Mouse (Mus musculus) embryo, embryonic 10.5 days (tissue): Measurements from ENCODE around the gene Plvap.

Experiments used
- DNase-seq: peaks from one replicate; pipeline ENCODE4 v3.0.0-alpha.2; 2015; ENCODE audit warnings: low spot score

Gene Plvap

DNA sequence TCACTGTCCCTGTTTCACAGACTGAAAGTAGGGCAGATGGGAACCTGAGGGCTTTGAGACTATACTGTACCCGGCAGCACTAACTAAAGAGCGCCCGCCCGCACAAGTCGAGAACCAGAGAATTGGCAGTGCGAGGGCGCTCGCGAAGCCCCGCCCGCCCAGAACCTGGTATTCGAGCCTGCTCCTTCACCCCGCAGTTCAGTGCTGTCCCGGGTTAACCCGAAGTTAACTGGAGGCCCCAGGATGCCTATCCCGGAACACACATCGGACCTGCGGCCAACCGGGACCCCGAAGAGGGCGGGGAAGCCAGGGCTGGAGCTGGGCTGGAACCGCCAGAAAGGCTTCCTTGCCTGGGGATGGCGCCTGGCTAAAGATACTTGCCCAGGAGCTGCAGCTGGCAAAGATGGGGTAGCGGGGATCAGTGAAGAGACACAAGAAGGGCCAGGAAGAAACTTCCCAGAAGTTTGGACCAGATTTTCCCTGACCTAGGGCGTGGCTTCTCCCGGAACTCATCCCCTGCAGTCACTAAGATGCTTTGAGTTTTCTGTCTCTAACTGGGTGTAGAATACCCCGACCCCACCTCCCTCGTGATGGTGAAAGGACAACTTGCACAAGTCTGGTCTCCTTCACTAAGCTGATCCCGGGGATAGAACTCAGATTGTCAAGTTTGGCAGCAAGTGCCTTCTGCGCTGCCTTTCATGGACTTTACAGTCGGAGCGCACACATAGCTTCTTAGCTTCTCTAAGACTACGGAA, 23.7 kb downstream of the Plvap start, which contains the start of gene Gtpbp3:
Gtpbp3 (plus strand) TSS at position 413 of the 755 bp plus-strand sequence.
- DNase-seq, result peak; percentile 89

DNA sequence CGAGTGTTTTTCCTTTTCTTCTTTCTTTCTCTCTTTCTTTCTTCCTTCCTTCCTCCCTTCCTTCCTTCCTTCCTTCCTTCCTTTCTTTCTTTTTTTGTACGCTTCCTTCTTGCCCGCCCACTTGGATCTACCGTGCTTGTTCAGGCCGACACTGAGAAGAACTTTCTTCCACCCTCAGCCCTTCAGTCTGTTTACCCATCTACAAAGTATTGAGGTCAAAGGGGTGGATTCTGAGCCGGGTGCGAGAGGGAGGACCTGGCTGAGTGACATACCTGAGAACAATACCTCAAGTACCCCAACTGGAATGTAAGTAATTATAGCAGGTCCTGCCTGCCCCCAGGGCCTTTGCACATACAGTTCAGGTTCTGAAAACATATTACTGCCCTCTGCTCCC, 25.4 kb downstream of the Plvap start:
- DNase-seq, result no peak

DNA sequence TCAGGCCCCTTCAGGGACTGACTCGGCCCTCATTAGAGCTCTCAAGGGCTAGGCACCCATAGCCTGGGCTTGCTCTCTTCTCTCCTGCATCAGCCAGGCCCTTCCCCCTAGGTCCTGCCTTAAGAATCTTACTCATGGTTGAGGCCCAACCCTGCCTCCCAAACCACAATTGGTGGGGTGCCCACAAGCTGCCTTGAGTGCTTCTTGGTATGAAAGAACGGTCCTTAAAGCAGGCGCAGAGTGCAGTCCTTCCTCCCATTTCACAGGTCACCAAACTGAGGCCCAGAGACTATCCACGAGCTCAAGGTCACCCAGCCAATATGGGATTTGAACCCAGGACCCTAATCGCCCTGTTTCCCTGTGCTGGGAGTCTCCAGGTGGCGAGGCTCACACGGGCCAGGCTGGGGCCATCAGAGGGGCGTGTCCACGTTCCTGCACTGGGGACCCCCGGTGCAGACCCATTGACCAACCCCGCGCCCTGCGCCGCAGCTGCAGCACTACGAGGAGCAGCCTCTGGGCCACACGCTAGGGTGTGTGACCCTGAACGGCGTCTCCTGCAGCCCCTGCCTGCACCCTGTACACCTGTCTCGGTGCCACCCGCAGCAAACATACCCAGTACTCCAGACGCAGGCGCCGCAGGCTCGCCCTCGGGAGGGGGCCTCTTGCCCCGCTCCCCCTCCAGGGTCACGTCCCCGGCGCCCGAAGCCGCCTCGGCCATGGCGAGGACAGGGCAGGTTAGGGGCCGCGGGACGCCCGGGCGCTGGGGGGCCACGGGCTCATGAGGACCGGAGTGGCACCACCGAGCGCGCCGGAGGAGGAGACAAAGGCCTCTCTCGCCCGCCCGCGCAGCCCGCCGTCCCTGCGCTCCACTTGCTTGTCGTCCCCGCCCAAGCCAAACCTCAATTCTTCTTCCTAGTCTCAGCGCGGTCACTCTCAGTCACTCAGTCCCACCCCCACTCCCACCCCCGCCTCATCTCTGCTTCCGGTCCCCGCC, 26.1 kb downstream of the Plvap start, which contains the start of gene Ano8:
Ano8 (minus strand) TSS at position 822 of the 994 bp plus-strand sequence.
- peak; percentile 93 for DNase-seq

DNA sequence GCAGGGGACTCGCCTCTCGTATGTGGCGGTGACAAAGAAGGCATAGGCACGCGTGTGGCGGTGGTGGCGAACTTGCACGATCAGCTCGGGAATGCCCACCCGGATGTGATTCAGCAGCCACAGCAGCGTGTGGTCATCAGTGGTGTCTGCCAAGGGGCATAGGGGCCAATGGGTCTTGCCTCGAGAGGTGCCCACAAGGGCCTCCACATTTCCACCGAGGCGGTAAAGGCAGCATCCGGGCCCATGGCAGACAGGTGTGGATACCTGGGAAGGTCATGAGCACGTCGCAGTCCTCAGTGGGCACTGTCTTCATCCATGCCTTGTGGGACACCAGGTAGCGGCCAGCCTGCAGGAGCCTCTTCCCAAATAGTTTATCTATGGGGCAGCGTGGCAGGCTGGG, 26.8 kb downstream of the Plvap start:
- no peak for DNase-seq

DNA sequence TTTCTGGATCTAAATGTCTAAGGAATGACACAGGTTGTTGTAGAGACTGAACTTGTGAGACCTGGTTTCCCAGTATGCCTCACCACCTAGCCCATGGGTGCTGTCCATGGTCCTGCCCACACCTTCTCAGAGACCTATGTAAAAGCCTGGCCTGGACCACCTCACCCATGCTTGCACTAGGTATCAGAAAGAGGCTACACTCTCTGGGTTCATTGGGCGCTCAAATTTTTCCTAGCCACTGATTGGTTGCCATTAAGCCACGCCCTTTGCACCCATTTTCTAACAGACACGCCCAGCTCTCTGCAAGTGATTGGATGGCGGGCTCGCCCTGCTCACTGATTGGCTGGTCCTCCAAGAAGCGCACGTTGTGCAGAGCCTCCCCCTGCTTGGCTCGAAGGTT, 27.6 kb downstream of the Plvap start:
- DNase-seq, result peak; percentile 76

- no peak for DNase-seq
Measured at GRCm38 (mm10) chr8:71478943-71479342, 32.6 kb downstream of the Plvap start.

- DNase-seq, result peak; percentile 65
Measured at GRCm38 (mm10) chr8:71477196-71477845, 34.2 kb downstream of the Plvap start.

- peak; percentile 84 for DNase-seq
Measured at GRCm38 (mm10) chr8:71476099-71476940, 35.2 kb downstream of the Plvap start.

DNA sequence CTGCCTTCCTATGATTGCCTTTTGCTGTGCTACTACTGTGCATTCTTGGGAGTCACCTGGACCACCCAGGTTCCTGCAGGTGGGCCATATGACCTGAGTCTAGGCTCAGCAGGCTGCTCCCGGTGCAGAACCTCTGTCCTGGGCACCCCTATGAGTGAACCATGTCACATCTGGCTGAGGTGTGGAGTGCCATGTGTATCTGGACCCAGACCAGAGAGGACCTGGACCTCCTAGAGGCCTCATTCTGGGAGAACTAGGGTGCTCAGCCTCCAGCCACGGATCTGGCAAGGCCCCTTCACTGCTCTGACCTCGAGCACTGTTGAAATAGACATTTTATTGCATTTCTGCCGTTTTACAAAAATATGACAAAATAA, 35.9 kb downstream of the Plvap start:
- DNase-seq, result peak; percentile 16

- no peak for DNase-seq
Measured at GRCm38 (mm10) chr8:71474785-71475701, 36.5 kb downstream of the Plvap start.

DNA sequence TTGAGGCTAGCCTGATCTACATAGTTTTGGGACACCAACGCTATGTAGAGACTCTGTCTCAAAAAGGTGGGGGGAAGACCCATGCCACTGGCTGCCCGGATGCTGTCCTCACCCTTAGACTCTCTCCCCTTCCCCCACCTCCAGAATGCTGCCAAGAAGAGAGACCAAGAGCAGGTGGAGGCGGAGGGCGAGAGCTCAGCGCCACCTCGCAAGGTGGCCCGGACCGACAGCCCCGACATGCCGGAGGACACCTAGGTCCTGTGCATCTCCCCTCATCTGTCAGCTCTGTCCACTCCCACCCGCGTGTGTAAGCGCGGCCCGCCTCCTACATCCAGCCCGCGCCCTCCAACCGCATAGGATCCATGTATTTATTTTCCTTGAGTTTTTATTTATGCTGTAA, 37.2 kb downstream of the Plvap start:
- DNase-seq, result no peak

- DNase-seq, result no peak
Measured at GRCm38 (mm10) chr8:71472601-71473386, 38.8 kb downstream of the Plvap start.

DNA sequence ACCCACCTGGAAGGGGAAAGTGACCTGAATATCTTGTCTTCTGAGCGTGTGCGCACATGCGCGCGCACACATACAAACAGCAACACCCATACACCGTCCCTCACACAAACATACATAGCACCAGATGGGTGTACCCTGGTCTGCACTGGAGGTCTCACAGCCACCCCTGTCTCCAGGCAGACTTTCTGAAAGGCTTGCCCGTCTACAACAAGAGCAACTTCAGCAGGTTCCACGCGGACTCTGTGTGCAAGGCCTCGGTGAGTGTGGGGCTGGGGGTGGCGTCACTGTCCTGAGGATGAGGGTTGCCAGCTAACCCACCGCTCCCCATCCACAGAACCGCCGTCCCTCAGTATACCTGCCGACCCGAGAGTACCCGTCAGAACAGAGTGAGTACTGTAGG, 39.7 kb downstream of the Plvap start:
- no peak for DNase-seq

DNA sequence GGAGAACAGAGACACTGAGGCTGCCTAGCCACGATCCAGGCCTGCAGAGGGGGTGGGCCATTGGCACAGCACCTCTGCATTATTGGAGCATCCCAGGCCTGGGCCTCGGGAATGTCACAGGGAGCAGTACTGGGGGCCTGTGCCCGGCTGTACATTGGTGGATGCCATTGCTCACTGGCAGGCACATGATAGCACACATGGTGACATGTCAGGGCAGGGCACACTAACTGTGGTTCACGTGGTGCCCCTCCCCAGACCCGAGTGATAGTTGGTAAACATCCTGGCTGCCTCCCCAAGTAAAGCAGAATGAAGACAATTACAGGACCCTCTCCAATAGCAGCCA, 40.7 kb downstream of the Plvap start:
- DNase-seq, result no peak

- no peak for DNase-seq
Measured at GRCm38 (mm10) chr8:71470146-71470912, 41.2 kb downstream of the Plvap start.

- DNase-seq, result peak; percentile 80
Measured at GRCm38 (mm10) chr8:71469411-71469810, 42.1 kb downstream of the Plvap start.

- peak; percentile 100 for DNase-seq
Measured at GRCm38 (mm10) chr8:71468916-71469315, 42.6 kb downstream of the Plvap start, which contains the start of gene Dda1. Dda1 (plus strand) TSS chr8:71469199.

DNA sequence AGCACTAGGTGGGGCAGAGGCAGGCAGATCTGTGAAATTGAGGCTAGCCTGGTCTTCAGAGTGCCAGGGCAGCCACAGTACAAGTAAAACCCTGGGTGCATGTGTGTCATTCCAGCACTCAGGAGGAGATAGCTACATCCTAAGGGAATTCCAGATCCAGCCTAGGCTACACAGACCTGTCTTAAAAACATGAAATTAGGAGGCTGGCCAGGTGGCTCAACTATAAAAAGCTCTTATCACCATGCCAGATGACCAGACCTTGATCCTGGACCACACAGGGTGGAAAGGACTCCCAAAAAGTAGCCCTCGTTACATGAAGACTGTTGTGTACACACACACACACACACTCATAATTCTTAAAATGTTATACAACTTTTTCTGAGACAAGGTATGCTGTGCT, 43.6 kb downstream of the Plvap start:
- DNase-seq, result no peak

DNA sequence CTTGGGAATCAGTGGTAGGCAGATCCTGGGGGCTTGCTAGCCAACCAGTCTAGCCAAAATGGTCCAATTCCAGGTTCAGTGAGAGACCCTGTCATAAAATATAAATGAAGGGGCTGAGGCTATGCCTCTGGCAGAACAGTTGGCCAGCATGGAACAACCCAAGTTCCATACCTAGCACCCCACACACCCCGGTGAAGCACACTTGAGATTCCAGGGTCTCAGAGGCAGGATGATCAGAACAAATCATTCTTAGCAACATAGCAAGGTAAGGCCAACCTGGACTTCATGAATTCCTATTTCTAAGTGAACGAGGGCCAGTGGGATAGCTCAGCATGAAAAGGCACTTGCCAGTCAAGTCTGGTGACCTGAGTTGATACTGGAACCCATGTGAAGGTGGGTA, 44.4 kb downstream of the Plvap start:
- no peak for DNase-seq
